Mouse (Mus musculus): ENCODE results near the gene Dkk2. TPM values are rescaled to one million over a fixed set of nuclear protein-coding genes. Genes with fewer than 3 reads are reported as not detected.
A peak's percentile ranks its signal among the peaks of the same experiment; 100 is the strongest.

Gene Dkk2
- polyA plus RNA-seq, 1 experiment from 2014 or later: 1.5 TPM

DNA sequence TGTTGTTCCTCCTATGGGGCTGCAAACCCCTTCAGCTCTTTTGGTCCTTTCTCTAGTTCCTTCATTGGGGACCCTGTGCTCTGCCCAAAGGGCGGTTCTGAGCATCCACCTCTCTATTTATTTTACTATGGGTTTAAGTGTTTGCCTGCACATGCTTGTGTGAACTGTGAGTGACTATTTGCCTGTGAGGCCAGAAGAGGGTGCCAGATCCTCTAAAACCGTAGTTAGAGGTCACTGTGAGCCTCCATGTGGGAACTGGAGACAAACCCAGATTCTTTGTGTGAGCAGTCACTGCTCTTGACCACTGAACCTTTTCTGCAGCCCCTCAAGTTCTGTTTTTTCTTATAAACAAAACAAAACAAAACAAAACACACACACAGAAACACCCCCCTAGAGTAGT is 14.1 kb upstream of the Dkk2 start:
- ATAC-seq: no peak
- H3K27ac ChIP-seq (ENCODE audit: low read length): no peak overlapping the region
- no peaks in the 10 kb centered on the region for H3K4me1 ChIP-seq (replicated peaks; ENCODE audit: control insufficient read depth, insufficient read depth, low read length)
- WGBS: 51% methylated on average over 2 of the region's 2 CpGs
- H3K4me2 ChIP-seq (ENCODE audit: low read length): no peak overlapping the region
- no peak overlapping the region for H3K4me3 ChIP-seq (replicated peaks; ENCODE audit: low read length)
- no peaks in the 10 kb centered on the region for H3K36me3 ChIP-seq (ENCODE audit: control insufficient read depth, insufficient read depth)
- H3K9me3 ChIP-seq (ENCODE audit: control insufficient read depth, low read length): no peaks in the 10 kb centered on the region
- no peaks in the 10 kb centered on the region for H3K27me3 ChIP-seq (replicated peaks; ENCODE audit: control insufficient read depth, insufficient read depth, low read length)
- no peak overlapping the region for H3K9ac ChIP-seq (replicated peaks; ENCODE audit: low read depth, low read length)

DNA sequence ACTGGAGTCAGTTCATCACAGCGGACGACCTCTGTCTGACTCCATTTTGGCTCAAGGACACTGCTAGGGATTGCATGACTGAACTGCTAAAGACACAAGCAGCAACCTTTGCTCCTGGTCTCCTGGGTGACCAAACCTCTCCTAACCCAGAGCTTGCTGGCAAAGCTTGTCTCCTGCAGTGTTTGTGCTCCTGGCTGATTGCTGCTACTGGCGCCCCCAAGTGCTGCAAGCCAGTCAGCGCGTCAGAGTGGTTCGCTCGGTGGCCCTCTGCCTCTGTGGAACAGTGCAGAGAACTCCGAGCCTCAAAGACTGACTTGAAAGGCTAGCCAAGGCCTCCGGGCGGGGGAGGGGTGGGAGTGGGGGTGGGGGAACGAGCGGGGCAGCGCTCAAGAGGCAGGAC is 1.1 kb upstream of the Dkk2 start:
- no peak overlapping the region for H3K27ac ChIP-seq (ENCODE audit: low read length)
- H3K27me3 ChIP-seq (replicated peaks; ENCODE audit: control insufficient read depth, insufficient read depth, low read length): peaks cover 10% of the 10 kb centered on the region
- H3K4me1 ChIP-seq (replicated peaks; ENCODE audit: control insufficient read depth, insufficient read depth, low read length): peaks cover 25% of the 10 kb centered on the region
- peak overlapping the region; percentile 81 for H3K4me2 ChIP-seq (ENCODE audit: low read length)
- no peaks in the 10 kb centered on the region for H3K9me3 ChIP-seq (ENCODE audit: control insufficient read depth, low read length)
- ATAC-seq: peak; percentile 70
- WGBS: 2% methylated on average over 13 of the region's 13 CpGs
- H3K9ac ChIP-seq (replicated peaks; ENCODE audit: low read depth, low read length): no peak overlapping the region
- H3K36me3 ChIP-seq (ENCODE audit: control insufficient read depth, insufficient read depth): no peaks in the 10 kb centered on the region
- H3K4me3 ChIP-seq (replicated peaks; ENCODE audit: low read length): peak overlapping the region; percentile 46

DNA sequence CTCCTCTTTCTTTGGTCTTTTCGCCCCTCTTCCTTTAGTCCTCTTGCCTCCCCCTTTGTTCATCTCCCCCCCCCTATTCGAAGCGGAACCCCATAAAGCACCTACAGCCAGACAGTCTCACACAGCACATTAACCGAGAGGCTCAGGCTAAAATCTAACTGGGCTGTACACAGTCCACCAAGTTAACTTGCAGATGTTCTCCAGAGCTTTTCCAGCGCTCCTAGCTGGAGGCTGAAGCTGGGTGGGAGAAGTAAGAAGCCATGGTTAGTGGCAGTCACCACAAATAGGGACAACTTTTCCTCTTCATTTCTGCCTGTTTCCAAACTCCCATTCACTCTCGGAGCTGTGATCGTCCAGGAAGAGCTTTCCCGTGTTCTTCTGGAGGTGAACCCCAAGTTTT is 412 bp upstream of the Dkk2 start:
- 2% methylated on average over 8 of the region's 8 CpGs for WGBS
- Histone ChIP-seq H3K4me3 (replicated peaks; ENCODE audit: low read length) (peak overlapping the region; percentile 46), H3K27ac (ENCODE audit: low read length) (no peak overlapping the region), H3K4me2 (ENCODE audit: low read length) (peak overlapping the region; percentile 81), H3K27me3 (replicated peaks; ENCODE audit: control insufficient read depth, insufficient read depth, low read length) (peaks cover 10% of the 10 kb centered on the region), H3K9me3 (ENCODE audit: control insufficient read depth, low read length) (no peaks in the 10 kb centered on the region), H3K4me1 (replicated peaks; ENCODE audit: control insufficient read depth, insufficient read depth, low read length) (peaks cover 25% of the 10 kb centered on the region), H3K36me3 (ENCODE audit: control insufficient read depth, insufficient read depth) (no peaks in the 10 kb centered on the region), H3K9ac (replicated peaks; ENCODE audit: low read depth, low read length) (no peak overlapping the region)
- no peak for ATAC-seq

DNA sequence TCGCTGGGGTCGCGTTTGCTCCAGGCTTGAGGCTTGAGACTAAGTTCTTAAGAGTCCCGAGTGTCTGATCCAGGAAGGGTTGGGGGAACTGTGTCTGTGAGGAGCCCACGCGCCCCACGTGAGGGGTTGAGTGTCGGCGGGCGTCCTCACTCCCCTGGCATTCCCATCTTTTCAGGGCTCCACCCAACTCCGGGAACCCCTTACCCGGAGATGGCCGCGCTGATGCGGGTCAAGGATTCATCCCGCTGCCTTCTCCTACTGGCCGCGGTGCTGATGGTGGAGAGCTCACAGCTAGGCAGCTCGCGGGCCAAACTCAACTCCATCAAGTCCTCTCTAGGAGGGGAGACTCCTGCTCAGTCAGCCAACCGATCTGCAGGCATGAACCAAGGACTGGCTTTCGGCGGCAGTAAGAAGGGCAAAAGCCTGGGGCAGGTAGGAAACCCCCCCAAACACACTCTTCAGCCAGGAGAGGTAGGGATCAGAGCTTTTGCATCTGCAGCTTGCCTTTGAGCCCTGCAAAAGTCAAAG is 795 bp downstream of the Dkk2 start:
- Histone ChIP-seq H3K4me2 (ENCODE audit: low read length) (peak overlapping the region; percentile 81), H3K27ac (ENCODE audit: low read length) (no peak overlapping the region), H3K9me3 (ENCODE audit: control insufficient read depth, low read length) (no peaks in the 10 kb centered on the region), H3K4me1 (replicated peaks; ENCODE audit: control insufficient read depth, insufficient read depth, low read length) (peaks cover 25% of the 10 kb centered on the region), H3K36me3 (ENCODE audit: control insufficient read depth, insufficient read depth) (no peaks in the 10 kb centered on the region), H3K9ac (replicated peaks; ENCODE audit: low read depth, low read length) (peak overlapping the region; percentile 33; the same call in 1 of the 2 replicates), H3K4me3 (replicated peaks; ENCODE audit: low read length) (peak overlapping the region; percentile 46), H3K27me3 (replicated peaks; ENCODE audit: control insufficient read depth, insufficient read depth, low read length) (peaks cover 10% of the 10 kb centered on the region)
- 0 out of 2 replicates have a peak, but pooled peaks have one; percentile 7 for ATAC-seq
- WGBS: under 1% methylated on average over 23 of the region's 23 CpGs

DNA sequence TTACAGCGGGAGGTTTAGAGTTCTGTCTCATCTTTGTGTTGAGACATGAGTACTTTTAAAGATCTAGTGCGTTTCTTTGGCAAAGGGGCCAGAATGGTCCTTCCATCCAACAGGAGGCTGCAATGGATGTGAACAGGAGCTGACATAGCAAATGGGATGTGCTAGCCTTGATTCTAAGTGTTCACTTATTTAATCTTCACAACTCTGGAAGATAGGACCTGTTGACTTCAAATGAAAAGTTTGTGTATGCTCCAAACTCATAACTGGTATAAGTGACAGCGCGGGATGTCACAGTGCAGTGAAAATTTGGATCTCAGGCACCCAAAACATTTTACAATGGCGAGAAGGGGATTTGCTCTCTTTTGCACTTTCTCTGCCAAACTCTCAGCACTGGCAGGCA is 1.4 kb downstream of the Dkk2 start:
- Histone ChIP-seq H3K9ac (replicated peaks; ENCODE audit: low read depth, low read length) (no peak overlapping the region), H3K27me3 (replicated peaks; ENCODE audit: control insufficient read depth, insufficient read depth, low read length) (peaks cover 10% of the 10 kb centered on the region), H3K4me1 (replicated peaks; ENCODE audit: control insufficient read depth, insufficient read depth, low read length) (peaks cover 25% of the 10 kb centered on the region), H3K9me3 (ENCODE audit: control insufficient read depth, low read length) (no peaks in the 10 kb centered on the region), H3K4me2 (ENCODE audit: low read length) (peak overlapping the region; percentile 81), H3K27ac (ENCODE audit: low read length) (no peak overlapping the region), H3K4me3 (replicated peaks; ENCODE audit: low read length) (peak overlapping the region; percentile 49), H3K36me3 (ENCODE audit: control insufficient read depth, insufficient read depth) (no peaks in the 10 kb centered on the region)
- peak; percentile 9 for ATAC-seq
- 23% methylated on average over 5 of the region's 5 CpGs for WGBS

DNA sequence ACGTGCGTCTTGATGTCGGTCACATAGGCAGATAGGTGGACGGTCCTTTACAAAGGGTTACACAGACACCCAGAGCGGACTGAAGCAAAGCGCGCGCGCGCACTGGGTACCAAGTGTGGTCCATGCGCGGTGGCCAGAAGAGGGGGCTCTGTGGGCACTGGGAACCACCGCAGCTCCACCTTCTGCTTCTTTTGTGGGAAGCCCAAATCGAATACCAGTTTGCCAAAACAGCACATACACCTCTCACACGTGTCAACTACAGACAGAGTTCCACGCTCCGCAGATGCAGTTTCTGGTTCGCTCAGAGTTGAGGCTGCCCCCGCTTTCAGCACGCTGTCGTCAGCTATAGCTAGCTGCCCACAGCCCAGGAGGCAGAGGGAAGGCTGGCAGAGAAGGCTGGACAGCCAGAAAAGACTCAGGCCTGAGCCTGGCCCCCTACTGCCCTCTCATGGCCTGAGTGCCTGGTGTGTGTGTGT is 2.0 kb downstream of the Dkk2 start:
- H3K27ac ChIP-seq (ENCODE audit: low read length): no peak overlapping the region
- no peaks in the 10 kb centered on the region for H3K9me3 ChIP-seq (ENCODE audit: control insufficient read depth, low read length)
- H3K9ac ChIP-seq (replicated peaks; ENCODE audit: low read depth, low read length): peak overlapping the region; percentile 51
- WGBS: 0% methylated on average over 21 of the region's 21 CpGs
- no peaks in the 10 kb centered on the region for H3K36me3 ChIP-seq (ENCODE audit: control insufficient read depth, insufficient read depth)
- ATAC-seq: peak; percentile 77
- peaks cover 25% of the 10 kb centered on the region for H3K4me1 ChIP-seq (replicated peaks; ENCODE audit: control insufficient read depth, insufficient read depth, low read length)
- peak overlapping the region; percentile 49 for H3K4me3 ChIP-seq (replicated peaks; ENCODE audit: low read length)
- H3K4me2 ChIP-seq (ENCODE audit: low read length): peak overlapping the region; percentile 81
- H3K27me3 ChIP-seq (replicated peaks; ENCODE audit: control insufficient read depth, insufficient read depth, low read length): peaks cover 10% of the 10 kb centered on the region

DNA sequence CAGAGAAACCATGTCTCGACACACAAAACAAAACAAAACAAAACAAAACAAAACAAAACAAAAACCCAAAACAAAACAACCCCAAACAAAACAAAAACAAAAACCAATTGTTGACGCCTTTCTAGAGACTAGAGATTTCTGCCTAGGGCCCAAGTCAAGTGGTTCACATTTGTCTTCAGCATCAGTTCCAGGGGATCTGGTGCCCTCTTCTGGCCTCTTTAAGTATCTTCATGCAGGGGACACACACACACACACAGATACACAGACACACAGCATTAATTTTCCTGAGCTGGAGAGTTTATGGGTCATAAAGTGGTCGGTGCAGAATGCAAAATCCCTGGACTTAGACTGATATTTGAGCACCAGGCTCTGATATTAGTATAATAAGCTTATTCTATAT is 7.9 kb downstream of the Dkk2 start:
- Histone ChIP-seq H3K9me3 (ENCODE audit: control insufficient read depth, low read length) (no peaks in the 10 kb centered on the region), H3K9ac (replicated peaks; ENCODE audit: low read depth, low read length) (no peak overlapping the region), H3K27me3 (replicated peaks; ENCODE audit: control insufficient read depth, insufficient read depth, low read length) (no peaks in the 10 kb centered on the region), H3K36me3 (ENCODE audit: control insufficient read depth, insufficient read depth) (no peaks in the 10 kb centered on the region), H3K4me1 (replicated peaks; ENCODE audit: control insufficient read depth, insufficient read depth, low read length) (peaks cover 4% of the 10 kb centered on the region; the same call in 1 of the 2 replicates), H3K4me3 (replicated peaks; ENCODE audit: low read length) (no peak overlapping the region), H3K4me2 (ENCODE audit: low read length) (no peak overlapping the region), H3K27ac (ENCODE audit: low read length) (no peak overlapping the region)
- 90% methylated on average over 3 of the region's 3 CpGs for WGBS
- ATAC-seq: no peak

DNA sequence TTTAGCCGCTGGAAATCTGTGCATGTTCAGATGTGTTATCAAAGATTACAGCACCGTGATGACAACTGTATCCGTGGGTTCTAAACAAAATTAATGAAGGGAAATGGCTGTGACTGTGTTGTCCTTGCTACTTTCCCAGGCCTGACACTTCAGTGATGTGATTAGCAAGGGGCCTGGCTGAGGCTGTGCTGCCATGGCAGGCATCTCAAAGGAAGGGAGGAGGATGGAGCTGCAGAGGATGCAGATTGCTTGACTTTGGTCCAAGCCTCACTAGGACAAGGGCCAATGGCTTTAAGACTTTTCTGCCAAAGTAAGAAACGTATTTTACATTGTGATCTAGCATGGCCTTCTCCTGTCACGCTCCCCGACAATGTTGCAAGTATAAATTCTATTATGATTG is 11.2 kb downstream of the Dkk2 start:
- H3K9ac ChIP-seq (replicated peaks; ENCODE audit: low read depth, low read length): no peak overlapping the region
- H3K4me1 ChIP-seq (replicated peaks; ENCODE audit: control insufficient read depth, insufficient read depth, low read length): peaks cover 4% of the 10 kb centered on the region; the same call in 1 of the 2 replicates
- no peak overlapping the region for H3K27ac ChIP-seq (ENCODE audit: low read length)
- H3K27me3 ChIP-seq (replicated peaks; ENCODE audit: control insufficient read depth, insufficient read depth, low read length): no peaks in the 10 kb centered on the region
- H3K9me3 ChIP-seq (ENCODE audit: control insufficient read depth, low read length): no peaks in the 10 kb centered on the region
- no peaks in the 10 kb centered on the region for H3K36me3 ChIP-seq (ENCODE audit: control insufficient read depth, insufficient read depth)
- ATAC-seq: peak; percentile 54; the same call in 1 of the 2 replicates
- H3K4me2 ChIP-seq (ENCODE audit: low read length): no peak overlapping the region
- 61% methylated on average over 6 of the region's 6 CpGs for WGBS
- H3K4me3 ChIP-seq (replicated peaks; ENCODE audit: low read length): no peak overlapping the region

DNA sequence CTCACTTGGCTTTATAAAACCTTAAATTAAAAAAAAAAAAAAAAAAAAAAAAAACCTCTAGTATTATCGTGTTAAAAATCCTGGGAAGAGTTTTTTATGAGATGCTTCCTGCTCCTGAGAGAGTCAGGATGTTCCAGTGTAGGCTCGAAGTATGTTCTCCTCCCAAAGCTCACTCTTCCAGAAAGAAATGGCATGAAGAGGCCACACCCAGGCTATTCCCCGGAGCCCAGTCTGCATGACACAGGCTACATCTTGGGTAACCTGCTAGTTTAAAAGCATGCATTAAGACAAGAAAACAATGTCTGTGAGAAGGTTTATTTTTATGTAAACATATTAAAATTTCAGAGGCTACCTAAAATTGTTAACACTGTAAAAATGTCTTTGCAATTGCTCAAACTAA is 15.7 kb downstream of the Dkk2 start:
- Histone ChIP-seq H3K4me1 (replicated peaks; ENCODE audit: control insufficient read depth, insufficient read depth, low read length) (peaks cover 4% of the 10 kb centered on the region; the same call in 1 of the 2 replicates), H3K27me3 (replicated peaks; ENCODE audit: control insufficient read depth, insufficient read depth, low read length) (no peaks in the 10 kb centered on the region), H3K36me3 (ENCODE audit: control insufficient read depth, insufficient read depth) (no peaks in the 10 kb centered on the region), H3K27ac (ENCODE audit: low read length) (no peak overlapping the region), H3K9me3 (ENCODE audit: control insufficient read depth, low read length) (no peaks in the 10 kb centered on the region), H3K4me2 (ENCODE audit: low read length) (no peak overlapping the region), H3K4me3 (replicated peaks; ENCODE audit: low read length) (no peak overlapping the region), H3K9ac (replicated peaks; ENCODE audit: low read depth, low read length) (no peak overlapping the region)
- WGBS: 81% methylated on average over 3 of the region's 3 CpGs
- ATAC-seq: no peak

DNA sequence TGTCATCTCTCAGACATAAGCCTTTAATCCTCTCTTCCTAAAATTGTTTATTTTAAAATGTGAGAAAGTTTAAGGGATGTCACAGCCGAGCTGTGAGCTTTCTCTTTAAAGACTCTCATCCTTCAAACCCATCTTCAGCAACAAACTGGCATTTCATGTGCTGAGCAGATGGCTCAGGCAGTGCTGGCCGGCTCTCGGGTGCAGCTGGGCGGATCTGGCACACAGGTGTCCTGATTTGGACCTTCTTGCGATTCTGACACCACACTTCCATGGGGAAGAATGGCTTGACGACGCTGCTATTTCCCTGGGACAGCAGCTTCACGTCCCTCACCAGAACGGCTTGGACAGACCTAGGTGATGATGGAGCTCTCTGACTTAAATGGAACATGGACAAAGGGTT is 17.9 kb downstream of the Dkk2 start:
- no peak overlapping the region for H3K9ac ChIP-seq (replicated peaks; ENCODE audit: low read depth, low read length)
- H3K36me3 ChIP-seq (ENCODE audit: control insufficient read depth, insufficient read depth): no peaks in the 10 kb centered on the region
- H3K4me2 ChIP-seq (ENCODE audit: low read length): no peak overlapping the region
- peak; percentile 69; the same call in 1 of the 2 replicates for ATAC-seq
- no peaks in the 10 kb centered on the region for H3K9me3 ChIP-seq (ENCODE audit: control insufficient read depth, low read length)
- H3K27me3 ChIP-seq (replicated peaks; ENCODE audit: control insufficient read depth, insufficient read depth, low read length): no peaks in the 10 kb centered on the region
- no peaks in the 10 kb centered on the region for H3K4me1 ChIP-seq (replicated peaks; ENCODE audit: control insufficient read depth, insufficient read depth, low read length)
- H3K27ac ChIP-seq (ENCODE audit: low read length): no peak overlapping the region
- H3K4me3 ChIP-seq (replicated peaks; ENCODE audit: low read length): no peak overlapping the region
- WGBS: 46% methylated on average over 9 of the region's 9 CpGs

Measured in forebrain, embryonic 16.5 days (tissue).